Mouse (Mus musculus): ENCODE measurements around the gene Rpl7l1. TPM values are rescaled to one million over a fixed set of nuclear protein-coding genes. Genes with fewer than 3 reads are reported as not detected.

Rpl7l1 gene
- polyA plus RNA-seq (2015; fragmentation: Nextera tagmentation; extraction: Ambion mirVana), result 69.1 and 74.7 TPM in 2 replicates

GRCm38 (mm10) chr17:46782341-46783221 is at the start of gene Rpl7l1:
Rpl7l1 (minus strand) TSS chr17:46782672.
- Histone ChIP-seq H3K4me2 (peak within 1 kb of the TSS; percentile 75), H3K27me3 (no peaks in the 10 kb centered on the region), H3K9ac (peak within 1 kb of the TSS; percentile 73), H3K27ac (replicated peaks) (peak within 1 kb of the TSS; percentile 78), H3K9me3 (replicated peaks) (no peaks in the 10 kb centered on the region), H3K36me3 (replicated peaks) (peaks cover 36% of the 10 kb centered on the region), H3K4me1 (replicated peaks) (peaks cover 40% of the 10 kb centered on the region), H3K4me3 (replicated peaks) (peak within 1 kb of the TSS; percentile 81)
- peak; percentile 95 for ATAC-seq (ENCODE audit: insufficient read depth)
- WGBS (ENCODE audit: insufficient replicate concordance), result under 1% methylated on average over 44 of the region's 44 CpGs

DNA sequence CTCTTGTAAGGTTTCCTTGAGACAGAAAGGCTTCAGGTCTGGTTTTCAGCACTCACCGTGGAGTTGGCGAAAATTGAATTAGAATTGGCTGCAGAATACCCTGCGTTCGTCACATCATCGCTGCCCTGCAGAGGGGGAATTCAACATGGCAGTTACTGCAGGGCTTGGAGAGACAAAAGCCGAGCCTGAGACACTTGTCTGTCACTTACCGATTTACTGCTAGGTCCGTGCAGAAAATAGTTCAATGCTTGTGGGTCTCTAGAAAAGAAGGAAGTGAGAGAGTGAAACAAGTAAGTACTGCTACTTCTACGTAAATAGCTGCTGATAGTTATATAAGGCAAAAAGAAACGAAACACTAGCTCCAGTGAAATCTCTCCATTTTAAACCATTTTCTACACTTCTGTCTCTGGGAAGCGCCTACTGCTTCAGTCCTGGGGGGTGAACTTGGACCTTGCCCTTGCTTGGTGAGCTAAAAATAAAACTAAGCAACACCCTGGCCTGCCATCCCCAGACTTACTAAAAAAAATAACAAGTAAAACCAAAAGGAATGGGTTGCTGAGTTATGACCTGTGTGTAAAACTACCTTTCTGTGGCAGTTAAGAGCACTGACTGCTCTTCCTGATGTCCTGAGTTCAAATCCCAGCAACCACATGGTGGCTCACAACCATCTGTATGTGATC is 47.5 kb upstream of the Rpl7l1 start:
- H3K4me2 ChIP-seq, result peak overlapping the region; percentile 14; the same call in 1 of the 2 replicates
- peak overlapping the region; percentile 61 for H3K27ac ChIP-seq (replicated peaks)
- no peak overlapping the region for H3K9ac ChIP-seq
- H3K4me3 ChIP-seq (replicated peaks), result no peak overlapping the region
- H3K27me3 ChIP-seq, result no peaks in the 10 kb centered on the region
- H3K4me1 ChIP-seq (replicated peaks), result peaks cover 14% of the 10 kb centered on the region; the same call in 1 of the 2 replicates
- peaks cover 39% of the 10 kb centered on the region for H3K36me3 ChIP-seq (replicated peaks)
- H3K9me3 ChIP-seq (replicated peaks), result no peaks in the 10 kb centered on the region
- ATAC-seq (ENCODE audit: insufficient read depth), result no peak
- 50% methylated on average over 11 of the region's 11 CpGs for WGBS (ENCODE audit: insufficient replicate concordance)

DNA sequence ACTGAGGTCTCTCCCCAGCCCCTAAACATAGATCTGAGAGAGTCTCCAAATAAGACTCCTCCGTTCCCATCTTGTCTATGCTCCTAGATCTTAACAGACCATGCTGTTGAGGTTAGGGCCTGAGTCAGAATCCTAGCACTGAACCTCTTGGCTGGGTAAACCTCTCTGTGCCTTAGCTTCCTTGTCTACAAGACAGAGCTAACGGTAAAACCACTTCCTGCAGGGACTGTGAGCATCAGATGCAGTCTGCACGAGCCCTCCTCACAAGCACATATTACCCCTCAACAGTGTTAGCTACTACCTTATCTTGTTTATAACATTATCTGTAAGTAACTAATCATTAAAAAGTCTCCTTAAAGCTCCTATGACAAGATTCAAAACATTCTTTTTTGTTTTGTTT is 46.5 kb upstream of the Rpl7l1 start:
- 23% methylated on average over 3 of the region's 3 CpGs for WGBS (ENCODE audit: insufficient replicate concordance)
- Histone ChIP-seq H3K4me2 (no peak overlapping the region), H3K36me3 (replicated peaks) (peaks cover 50% of the 10 kb centered on the region), H3K9me3 (replicated peaks) (no peaks in the 10 kb centered on the region), H3K4me1 (replicated peaks) (peaks cover 14% of the 10 kb centered on the region; the same call in 1 of the 2 replicates), H3K27me3 (no peaks in the 10 kb centered on the region), H3K4me3 (replicated peaks) (no peak overlapping the region), H3K27ac (replicated peaks) (0 out of 2 replicates have a peak overlapping the region, but pooled peaks have one; percentile 19), H3K9ac (no peak overlapping the region)
- ATAC-seq (ENCODE audit: insufficient read depth), result no peak

DNA sequence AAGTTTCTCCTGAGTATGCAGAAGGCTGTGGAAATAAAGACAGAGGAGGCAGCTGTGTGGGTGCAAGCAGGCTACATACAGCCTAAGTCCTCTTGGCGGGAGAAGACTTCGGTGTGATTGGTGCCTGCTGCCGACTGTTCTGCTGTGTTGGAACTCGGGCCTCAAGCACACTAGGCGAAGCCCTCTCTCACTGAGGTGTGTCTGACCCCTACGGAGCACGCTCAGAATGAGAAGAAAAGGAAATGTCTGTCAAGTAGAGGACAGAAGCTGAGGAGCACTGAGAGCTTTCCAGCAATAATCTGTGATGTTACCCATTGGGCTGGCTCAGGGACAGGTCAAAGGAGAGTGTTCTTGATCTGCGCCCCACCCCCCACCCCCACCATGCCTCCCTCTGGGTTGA is 40.6 kb upstream of the Rpl7l1 start:
- peaks cover 20% of the 10 kb centered on the region for H3K4me1 ChIP-seq (replicated peaks)
- no peak overlapping the region for H3K9ac ChIP-seq
- 83% methylated on average over 8 of the region's 8 CpGs for WGBS (ENCODE audit: insufficient replicate concordance)
- H3K27ac ChIP-seq (replicated peaks), result no peak overlapping the region
- H3K4me2 ChIP-seq, result no peak overlapping the region
- H3K4me3 ChIP-seq (replicated peaks), result no peak overlapping the region
- H3K9me3 ChIP-seq (replicated peaks), result no peaks in the 10 kb centered on the region
- H3K27me3 ChIP-seq, result no peaks in the 10 kb centered on the region
- no peak for ATAC-seq (ENCODE audit: insufficient read depth)
- peaks cover 88% of the 10 kb centered on the region for H3K36me3 ChIP-seq (replicated peaks)

DNA sequence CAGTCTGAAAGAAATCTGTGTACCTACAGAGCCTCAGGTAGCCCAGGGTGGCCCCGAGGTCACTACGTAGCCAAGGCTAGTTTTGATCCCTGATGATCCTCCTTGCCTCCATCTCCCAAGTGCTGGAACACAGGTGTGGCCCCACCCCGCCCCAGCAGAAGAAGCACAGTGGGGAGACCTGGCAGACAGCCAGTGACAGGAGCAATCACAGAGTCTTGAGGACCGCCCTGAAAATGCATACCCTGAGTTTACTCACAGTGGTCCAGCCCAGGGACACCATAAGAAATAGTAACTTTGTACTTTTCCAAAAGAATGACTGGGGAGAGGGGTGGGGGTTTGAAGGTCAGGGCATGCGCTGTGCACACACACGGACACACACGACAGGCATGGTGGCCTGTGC is 38.2 kb upstream of the Rpl7l1 start:
- no peak overlapping the region for H3K9ac ChIP-seq
- no peak for ATAC-seq (ENCODE audit: insufficient read depth)
- H3K9me3 ChIP-seq (replicated peaks), result no peaks in the 10 kb centered on the region
- H3K4me1 ChIP-seq (replicated peaks), result peaks cover 44% of the 10 kb centered on the region
- no peak overlapping the region for H3K4me2 ChIP-seq
- no peaks in the 10 kb centered on the region for H3K27me3 ChIP-seq
- WGBS (ENCODE audit: insufficient replicate concordance), result 82% methylated on average over 7 of the region's 7 CpGs
- peaks cover 83% of the 10 kb centered on the region for H3K36me3 ChIP-seq (replicated peaks)
- no peak overlapping the region for H3K27ac ChIP-seq (replicated peaks)
- no peak overlapping the region for H3K4me3 ChIP-seq (replicated peaks)

- H3K4me3 ChIP-seq (replicated peaks), result peak overlapping the region; percentile 30
- peak overlapping the region; percentile 83 for H3K27ac ChIP-seq (replicated peaks)
- H3K36me3 ChIP-seq (replicated peaks), result peaks cover 77% of the 10 kb centered on the region
- no peaks in the 10 kb centered on the region for H3K9me3 ChIP-seq (replicated peaks)
- H3K4me1 ChIP-seq (replicated peaks), result peaks cover 51% of the 10 kb centered on the region
- no peaks in the 10 kb centered on the region for H3K27me3 ChIP-seq
- peak; percentile 93 for ATAC-seq (ENCODE audit: insufficient read depth)
- WGBS (ENCODE audit: insufficient replicate concordance), result 26% methylated on average over 12 of the region's 12 CpGs
- peak overlapping the region; percentile 65 for H3K4me2 ChIP-seq
- H3K9ac ChIP-seq, result peak overlapping the region; percentile 37
These were observed 35.3 kb upstream of the Rpl7l1 start for GRCm38 (mm10) chr17:46817734-46818158.

GRCm38 (mm10) chr17:46816306-46816705 is 33.8 kb upstream of the Rpl7l1 start:
- peak overlapping the region; percentile 10; the same call in 1 of the 2 replicates for H3K4me2 ChIP-seq
- H3K27ac ChIP-seq (replicated peaks), result 0 out of 2 replicates have a peak overlapping the region, but pooled peaks have one; percentile 55
- no peak overlapping the region for H3K9ac ChIP-seq
- no peaks in the 10 kb centered on the region for H3K9me3 ChIP-seq (replicated peaks)
- ATAC-seq (ENCODE audit: insufficient read depth), result no peak
- H3K4me1 ChIP-seq (replicated peaks), result peaks cover 51% of the 10 kb centered on the region
- no peak overlapping the region for H3K4me3 ChIP-seq (replicated peaks)
- H3K36me3 ChIP-seq (replicated peaks), result peaks cover 80% of the 10 kb centered on the region
- 75% methylated on average over 13 of the region's 13 CpGs for WGBS (ENCODE audit: insufficient replicate concordance)
- H3K27me3 ChIP-seq, result no peaks in the 10 kb centered on the region

GRCm38 (mm10) chr17:46814497-46814896 is 32.0 kb upstream of the Rpl7l1 start:
- WGBS (ENCODE audit: insufficient replicate concordance), result 87% methylated on average over 6 of the region's 6 CpGs
- no peaks in the 10 kb centered on the region for H3K27me3 ChIP-seq
- H3K36me3 ChIP-seq (replicated peaks), result peaks cover 74% of the 10 kb centered on the region
- no peak overlapping the region for H3K4me2 ChIP-seq
- no peak overlapping the region for H3K4me3 ChIP-seq (replicated peaks)
- no peak for ATAC-seq (ENCODE audit: insufficient read depth)
- no peak overlapping the region for H3K27ac ChIP-seq (replicated peaks)
- H3K4me1 ChIP-seq (replicated peaks), result peaks cover 45% of the 10 kb centered on the region
- H3K9ac ChIP-seq, result no peak overlapping the region
- H3K9me3 ChIP-seq (replicated peaks), result no peaks in the 10 kb centered on the region

DNA sequence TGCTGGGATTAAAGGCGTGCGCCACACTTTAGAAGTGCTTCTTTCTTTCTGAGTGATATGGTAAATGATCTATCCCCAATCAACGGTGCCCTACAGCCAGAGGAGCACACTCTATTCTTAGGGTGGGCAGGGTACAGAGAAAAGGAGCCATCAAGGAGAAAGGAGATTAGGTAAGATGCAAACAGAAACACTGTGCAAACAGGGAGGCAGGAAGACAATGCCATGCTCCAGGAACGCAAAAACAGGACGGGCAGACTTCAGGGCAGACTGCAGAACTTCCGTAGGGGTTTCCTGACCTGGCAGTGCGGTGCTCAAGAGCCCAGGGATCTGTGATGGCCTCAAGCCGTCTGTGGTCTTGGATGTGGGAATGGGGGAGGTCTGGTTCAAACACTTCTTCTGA is 31.2 kb upstream of the Rpl7l1 start:
- Histone ChIP-seq H3K4me3 (replicated peaks) (no peak overlapping the region), H3K36me3 (replicated peaks) (peaks cover 75% of the 10 kb centered on the region), H3K27ac (replicated peaks) (no peak overlapping the region), H3K9me3 (replicated peaks) (no peaks in the 10 kb centered on the region), H3K4me1 (replicated peaks) (peaks cover 36% of the 10 kb centered on the region), H3K4me2 (no peak overlapping the region), H3K27me3 (no peaks in the 10 kb centered on the region), H3K9ac (no peak overlapping the region)
- 75% methylated on average over 8 of the region's 8 CpGs for WGBS (ENCODE audit: insufficient replicate concordance)
- ATAC-seq (ENCODE audit: insufficient read depth), result no peak

GRCm38 (mm10) chr17:46812442-46812841 is 30.0 kb upstream of the Rpl7l1 start:
- 89% methylated on average over 1 of the region's 1 CpGs for WGBS (ENCODE audit: insufficient replicate concordance)
- Histone ChIP-seq H3K4me1 (replicated peaks) (peaks cover 25% of the 10 kb centered on the region), H3K9me3 (replicated peaks) (no peaks in the 10 kb centered on the region), H3K4me2 (no peak overlapping the region), H3K27ac (replicated peaks) (no peak overlapping the region), H3K36me3 (replicated peaks) (peaks cover 81% of the 10 kb centered on the region), H3K27me3 (no peaks in the 10 kb centered on the region), H3K9ac (no peak overlapping the region), H3K4me3 (replicated peaks) (no peak overlapping the region)
- ATAC-seq (ENCODE audit: insufficient read depth), result no peak

- Histone ChIP-seq H3K9me3 (replicated peaks) (no peaks in the 10 kb centered on the region), H3K4me1 (replicated peaks) (peaks cover 7% of the 10 kb centered on the region), H3K9ac (no peak overlapping the region), H3K36me3 (replicated peaks) (peaks cover 85% of the 10 kb centered on the region), H3K27ac (replicated peaks) (no peak overlapping the region), H3K4me3 (replicated peaks) (no peak overlapping the region), H3K4me2 (no peak overlapping the region), H3K27me3 (no peaks in the 10 kb centered on the region)
- no peak for ATAC-seq (ENCODE audit: insufficient read depth)
- WGBS (ENCODE audit: insufficient replicate concordance), result 76% methylated on average over 3 of the region's 3 CpGs
These were observed 28.2 kb upstream of the Rpl7l1 start for GRCm38 (mm10) chr17:46810672-46811071.

All from liver, embryonic 15.5 days (tissue).